ENCODE assay signal across 27 mouse cellular contexts in the genomic region with DNA sequence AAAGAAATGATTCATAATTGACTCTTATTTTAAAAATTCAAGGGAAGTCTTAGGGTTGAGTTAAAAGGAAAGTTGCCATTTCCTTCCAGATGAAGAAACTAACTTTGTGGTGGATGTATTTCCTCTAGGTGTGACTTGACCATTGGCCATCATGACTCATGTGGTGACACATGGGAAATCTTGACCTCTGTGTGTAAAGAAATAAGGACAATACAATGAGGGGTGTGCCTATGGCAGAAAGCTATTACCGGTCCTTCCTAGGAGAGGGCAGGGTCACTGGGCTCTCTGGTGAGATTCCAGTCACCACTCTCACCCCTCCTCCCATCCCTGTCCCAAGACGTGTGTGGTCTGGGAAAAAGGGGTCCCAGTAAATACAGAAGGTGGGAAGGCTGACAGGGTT. TPM values are rescaled to one million over a fixed set of nuclear protein-coding genes. Genes with fewer than 3 reads are reported as not detected.
DNase-seq lines count a peak whose midpoint lies in the region; ATAC-seq and TF ChIP-seq lines count a peak whose summit lies in the region.
"Had no signal": no experiment of that assay in that cellular context is flagged by ENCODE, and none has a peak within 500 bp of the region (broad histone marks: within the 10 kb centered on the region; RNA-seq: fewer than 3 reads in every experiment).

No protein-coding gene starts in this region.

- H3K36me3 ChIP-seq in intestine, postnatal 0 days (ENCODE audit: control insufficient read depth, insufficient read depth) = no peaks in the 10 kb centered on the region
- H3K36me3 ChIP-seq in intestine, embryonic 15.5 days = no peaks in the 10 kb centered on the region
- no peaks in the 10 kb centered on the region for H3K36me3 ChIP-seq in midbrain, embryonic 15.5 days (replicated peaks)
- H3K36me3 ChIP-seq: embryonic facial prominence, embryonic 15.5 days; forebrain, embryonic 15.5 days; hindbrain, embryonic 13.5 days had no signal

- H3K9ac ChIP-seq in intestine, postnatal 0 days (ENCODE audit: low read depth, low read length) = no peak overlapping the region
- no peak overlapping the region for H3K9ac ChIP-seq in intestine, embryonic 15.5 days
- no peak overlapping the region for H3K9ac ChIP-seq in midbrain, embryonic 15.5 days
- H3K9ac ChIP-seq: embryonic facial prominence, embryonic 15.5 days; forebrain, embryonic 15.5 days; hindbrain, embryonic 13.5 days had no signal

- H3K4me2 ChIP-seq in intestine, postnatal 0 days (replicated peaks; ENCODE audit: low read depth) = no peak overlapping the region
- H3K4me2 ChIP-seq in intestine, embryonic 15.5 days (replicated peaks) = no peak overlapping the region
- no peak overlapping the region for H3K4me2 ChIP-seq in midbrain, embryonic 15.5 days
- H3K4me2 ChIP-seq: embryonic facial prominence, embryonic 15.5 days; forebrain, embryonic 15.5 days; hindbrain, embryonic 13.5 days had no signal

- WGBS in intestine, postnatal 0 days = 38% methylated on average over 2 of the region's 2 CpGs
- WGBS in intestine, embryonic 15.5 days = 36% methylated on average over 2 of the region's 2 CpGs
- 61% methylated on average over 2 of the region's 2 CpGs for WGBS in midbrain, embryonic 15.5 days

- H3K27me3 ChIP-seq in intestine, postnatal 0 days (replicated peaks; ENCODE audit: control insufficient read depth, insufficient read depth, low read length) = no peaks in the 10 kb centered on the region
- H3K27me3 ChIP-seq in intestine, embryonic 15.5 days (replicated peaks) = no peaks in the 10 kb centered on the region
- no peaks in the 10 kb centered on the region for H3K27me3 ChIP-seq in midbrain, embryonic 15.5 days (replicated peaks)
- H3K27me3 ChIP-seq: embryonic facial prominence, embryonic 15.5 days; forebrain, embryonic 15.5 days; hindbrain, embryonic 13.5 days had no signal

- no peaks in the 10 kb centered on the region for H3K4me1 ChIP-seq in intestine, postnatal 0 days (replicated peaks; ENCODE audit: control insufficient read depth, insufficient read depth, low read length)
- no peaks in the 10 kb centered on the region for H3K4me1 ChIP-seq in intestine, embryonic 15.5 days (replicated peaks)
- H3K4me1 ChIP-seq in midbrain, embryonic 15.5 days = peaks cover 4% of the 10 kb centered on the region; the same call in 1 of the 2 replicates
- H3K4me1 ChIP-seq: embryonic facial prominence, embryonic 15.5 days; forebrain, embryonic 15.5 days had no signal

- peak; percentile 66 for ATAC-seq in intestine, postnatal 0 days
- ATAC-seq in intestine, embryonic 15.5 days = no peak
- ATAC-seq in megakaryocyte, adult 5-6 weeks (ENCODE audit: poor library complexity, severe bottlenecking) = peak; percentile 35; the same call in 1 of the 2 replicates
- ATAC-seq in frontal cortex, adult (ENCODE audit: low TSS enrichment) = no peak
- no peak for ATAC-seq in midbrain, embryonic 15.5 days (replicated peaks)
- ATAC-seq: forebrain, embryonic 15.5 days; hindbrain, postnatal 0 days had no signal

- no peaks in the 10 kb centered on the region for H3K9me3 ChIP-seq in intestine, postnatal 0 days (ENCODE audit: control insufficient read depth)
- no peaks in the 10 kb centered on the region for H3K9me3 ChIP-seq in intestine, embryonic 15.5 days
- H3K9me3 ChIP-seq in midbrain, embryonic 15.5 days = no peaks in the 10 kb centered on the region
- H3K9me3 ChIP-seq: embryonic facial prominence, embryonic 15.5 days; forebrain, embryonic 15.5 days; hindbrain, embryonic 13.5 days had no signal

- H3K4me3 ChIP-seq in intestine, postnatal 0 days (ENCODE audit: low read depth, low read length) = no peak overlapping the region
- no peak overlapping the region for H3K4me3 ChIP-seq in intestine, embryonic 15.5 days (replicated peaks)
- H3K4me3 ChIP-seq in midbrain, embryonic 15.5 days = no peak overlapping the region
- H3K4me3 ChIP-seq: embryonic facial prominence, embryonic 15.5 days; erythroblast, embryonic 14.5 days; forebrain, embryonic 15.5 days; hindbrain, embryonic 13.5 days had no signal

- peak; percentile 80 for DNase-seq in 416B (ENCODE audit: low read depth)
- DNase-seq: adrenal gland, adult 2 months; adrenal gland, postnatal 25 days; cerebellum, adult 2 months; cerebellum, postnatal 10 days; gastrocnemius, postnatal 25 days; heart, postnatal 14 days had no signal

- H3K27ac ChIP-seq in intestine, postnatal 0 days (ENCODE audit: low read depth, low read length) = no peak overlapping the region
- H3K27ac ChIP-seq in intestine, embryonic 15.5 days = no peak overlapping the region
- no peak overlapping the region for H3K27ac ChIP-seq in midbrain, embryonic 15.5 days
- H3K27ac ChIP-seq: embryonic facial prominence, embryonic 15.5 days; forebrain, embryonic 15.5 days; hindbrain, embryonic 13.5 days; hindbrain, postnatal 0 days had no signal

- no peak for TF ChIP-seq CTCF in intestine, postnatal 0 days (IDR thresholded peaks at IDR 0.05; ENCODE audit: low read depth)

RNA-seq across cellular contexts. Expression of a gene that starts 25.5 kb away (rescaled TPM):
- not detected in 2 replicates for polyA plus RNA-seq in intestine, postnatal 0 days (2015; fragmentation: Nextera tagmentation; extraction: Ambion mirVana)
- polyA plus RNA-seq in intestine, embryonic 15.5 days (2015; fragmentation: Nextera tagmentation; extraction: Ambion mirVana) = not detected in 2 replicates
- not detected in 2 replicates for total RNA-seq in megakaryocyte, adult 5-6 weeks (2015)
- total RNA-seq in megakaryocyte, adult 5-6 weeks (2017) = not detected in 2 replicates
- not detected in 2 replicates for polyA plus RNA-seq in midbrain, embryonic 15.5 days (2015; fragmentation: Nextera tagmentation; extraction: Ambion mirVana)
- total RNA-seq: adrenal gland, adult 2 months; adrenal gland, postnatal 25 days; gastrocnemius, postnatal 25 days; granulocyte monocyte progenitor cell, adult 5-6 weeks; heart, adult 8-10 months; heart, postnatal 14 days; hematopoietic stem cell, adult 5-6 weeks; hindbrain, postnatal 0 days; MEL had no signal
- polyA plus RNA-seq: adrenal gland, adult 2 months; C2C12; cerebellum, adult 2 months; embryonic facial prominence, embryonic 11.5 days; embryonic facial prominence, embryonic 15.5 days; erythroblast, embryonic 14.5 days; forebrain, embryonic 11.5 days; forebrain, embryonic 15.5 days; frontal cortex, adult 2 months; heart, embryonic 14.5 days; hindbrain, embryonic 13.5 days; hindbrain, postnatal 0 days; intestine, embryonic 14.5 days had no signal

RNA-seq across cellular contexts. Expression of a gene that starts 48.4 kb away (rescaled TPM):
- polyA plus RNA-seq in intestine, postnatal 0 days (2015; fragmentation: Nextera tagmentation; extraction: Ambion mirVana) = 12.3 and 12.7 TPM in 2 replicates
- polyA plus RNA-seq in intestine, embryonic 15.5 days (2015; fragmentation: Nextera tagmentation; extraction: Ambion mirVana) = 22.5 and 23.0 TPM in 2 replicates
- 13.9 and 15.6 TPM in 2 replicates for total RNA-seq in megakaryocyte, adult 5-6 weeks (2015)
- 45.5 and 84.3 TPM in 2 replicates for total RNA-seq in megakaryocyte, adult 5-6 weeks (2017)
- polyA plus RNA-seq in midbrain, embryonic 15.5 days (2015; fragmentation: Nextera tagmentation; extraction: Ambion mirVana) = 8.7 and 9.1 TPM in 2 replicates

RNA-seq across cellular contexts. Expression of a gene that starts 50.2 kb away (rescaled TPM):
- 10.5 and 11.5 TPM in 2 replicates for polyA plus RNA-seq in intestine, postnatal 0 days (2015; fragmentation: Nextera tagmentation; extraction: Ambion mirVana)
- polyA plus RNA-seq in intestine, embryonic 15.5 days (2015; fragmentation: Nextera tagmentation; extraction: Ambion mirVana) = 9.6 TPM in 2 replicates
- total RNA-seq in megakaryocyte, adult 5-6 weeks (2015) = 7.2 and 10.7 TPM in 2 replicates
- total RNA-seq in megakaryocyte, adult 5-6 weeks (2017) = 2.7 and 4.1 TPM in 2 replicates
- polyA plus RNA-seq in midbrain, embryonic 15.5 days (2015; fragmentation: Nextera tagmentation; extraction: Ambion mirVana) = 6.5 and 6.7 TPM in 2 replicates

Comparison
In these comparisons a context has a peak if more than half of its experiments do, and no peak if none do; other contexts are left out.
1. ATAC-seq: peak in intestine, postnatal 0 days (single experiment) and megakaryocyte, adult 5-6 weeks (single experiment); none in intestine, embryonic 15.5 days (single experiment), frontal cortex, adult (single experiment) and midbrain, embryonic 15.5 days (single experiment).